Mouse (Mus musculus) adrenal gland, adult (tissue): ENCODE measurements around the gene Hspb8.

ENCODE experiments used
- DNase-seq, 2 experiments: peaks; one replicate each; pipeline ENCODE4 v3.0.0; 2022 to 2023; ENCODE audit warnings: low spot score in 1 of 2; ENCODE audit not compliant: inconsistent age in 2 of 2

The Hspb8 gene

DNA sequence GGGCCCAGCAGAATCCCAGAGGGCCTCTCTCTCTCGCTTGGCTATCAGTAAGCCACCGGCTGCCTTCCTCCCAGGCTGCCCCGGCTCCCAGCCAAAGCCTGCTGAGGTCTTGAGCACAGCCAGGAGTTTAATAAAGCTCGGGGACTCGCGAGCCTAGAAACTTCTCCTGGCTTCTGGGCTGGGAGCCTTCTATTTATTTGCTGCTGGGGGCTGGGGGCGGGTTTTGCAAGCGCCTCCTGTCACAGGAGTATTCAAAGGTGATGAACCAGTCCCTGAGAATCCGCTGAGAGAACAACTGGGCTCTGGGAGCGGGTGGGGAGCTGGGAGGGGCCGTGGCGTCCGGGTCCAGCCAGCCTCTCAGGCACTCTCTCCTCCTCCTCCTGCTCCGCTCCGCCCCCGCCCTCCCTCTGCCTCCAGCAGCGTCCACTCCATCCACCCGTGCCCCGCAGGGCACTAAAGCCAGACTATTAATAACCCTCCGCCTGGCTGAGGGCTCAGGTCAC lies at the start of gene Hspb8:
Hspb8 (minus strand) TSS at position 166 of the 503 bp plus-strand sequence.
- peak; percentile 91 to 97 for DNase-seq

DNA sequence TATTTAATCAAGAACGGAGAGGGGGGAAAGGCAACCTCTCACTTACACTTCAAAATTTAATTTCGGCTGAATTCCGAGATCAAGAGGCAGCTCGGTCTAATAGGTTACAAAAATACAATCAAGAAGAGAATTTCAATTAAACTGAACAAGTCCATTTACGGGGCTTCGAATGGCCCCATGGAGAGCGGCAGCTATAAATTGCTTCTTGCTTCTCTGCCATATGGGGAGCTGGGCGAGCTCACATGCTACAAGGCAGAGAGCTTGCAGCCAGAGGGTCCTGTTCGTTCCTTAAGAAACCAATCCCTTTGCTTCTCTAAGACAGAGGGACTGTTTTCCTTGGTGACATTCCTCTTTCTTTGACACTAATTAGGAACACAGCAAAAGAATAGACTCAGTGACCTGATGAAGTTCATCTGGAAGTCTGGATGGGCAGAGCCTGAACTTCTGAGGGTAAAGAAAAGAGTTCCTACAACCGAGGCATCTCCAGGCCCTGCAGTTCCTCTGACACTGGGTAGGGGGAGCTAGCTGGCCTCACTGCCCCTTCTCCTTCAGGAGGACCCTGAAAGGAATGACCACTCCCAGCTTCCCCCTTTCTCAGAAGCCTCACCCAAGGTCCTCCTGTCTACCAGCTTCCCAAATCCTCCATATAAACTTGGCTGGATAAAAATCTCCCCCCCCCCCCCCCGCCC lies 38.8 kb upstream of the Hspb8 start:
- DNase-seq: no peak

GRCm38 (mm10) chr5:116459970-116460369 lies 37.3 kb upstream of the Hspb8 start:
- DNase-seq: no peak

DNA sequence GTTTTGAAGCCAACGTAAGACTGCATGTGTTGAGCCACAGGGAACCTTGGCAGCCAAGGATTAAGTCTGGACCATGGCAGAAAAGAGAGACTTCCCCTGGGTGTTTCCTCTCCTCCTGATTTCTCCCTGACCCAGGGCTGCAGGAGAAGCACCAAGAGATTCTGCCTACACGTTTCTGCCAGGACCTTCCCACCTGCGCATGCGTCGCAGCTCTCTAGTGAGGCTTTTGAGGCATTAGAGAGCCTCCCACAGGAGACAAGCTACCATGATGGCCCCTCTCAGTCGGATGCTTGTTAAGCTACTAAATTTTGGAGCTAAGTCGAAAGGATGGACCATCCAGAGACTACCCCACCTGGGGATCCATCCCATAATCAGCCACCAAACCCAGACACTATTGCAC lies 35.1 kb upstream of the Hspb8 start:
- DNase-seq: no peak

DNA sequence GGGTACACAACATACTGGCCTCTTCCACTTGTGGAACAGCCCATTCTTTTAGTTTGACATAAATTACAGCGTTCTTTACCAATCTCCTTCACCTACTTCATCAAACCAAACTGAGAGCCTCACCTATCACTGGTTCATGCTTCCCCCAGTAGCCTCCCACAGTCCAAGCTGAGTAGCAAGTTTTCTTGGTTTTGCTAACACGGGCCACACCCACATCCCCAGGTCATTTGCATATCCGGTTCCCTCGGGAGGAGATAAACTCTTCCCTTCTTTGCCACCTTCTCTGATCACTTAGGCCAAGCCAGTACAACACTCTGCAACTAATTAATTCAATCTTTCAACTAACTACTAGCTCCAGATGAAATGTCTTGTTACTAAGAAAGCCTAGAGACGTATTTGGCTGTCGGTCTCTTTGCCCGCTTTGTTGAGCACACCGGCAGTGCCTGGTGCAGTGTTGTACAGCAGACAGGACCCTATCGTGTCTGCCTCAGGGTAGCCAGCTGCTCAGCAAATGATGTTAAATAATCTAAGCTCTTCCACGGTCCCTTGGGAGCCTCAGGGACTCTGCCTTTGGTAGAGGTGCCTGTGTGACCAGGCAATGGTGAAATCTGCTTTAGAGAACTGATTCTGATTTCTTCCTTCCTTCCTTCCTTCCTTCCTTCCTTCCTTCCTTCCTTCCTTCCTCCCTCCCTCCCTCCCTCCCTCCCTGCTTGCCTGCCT lies 34.3 kb upstream of the Hspb8 start:
- DNase-seq: peak in 1 of 2 experiments; percentile 16

GRCm38 (mm10) chr5:116453401-116453851 lies 30.8 kb upstream of the Hspb8 start:
- DNase-seq: peak; percentile 81 to 92

GRCm38 (mm10) chr5:116450901-116451300 lies 28.2 kb upstream of the Hspb8 start:
- peak; percentile 80 to 88 for DNase-seq

DNA sequence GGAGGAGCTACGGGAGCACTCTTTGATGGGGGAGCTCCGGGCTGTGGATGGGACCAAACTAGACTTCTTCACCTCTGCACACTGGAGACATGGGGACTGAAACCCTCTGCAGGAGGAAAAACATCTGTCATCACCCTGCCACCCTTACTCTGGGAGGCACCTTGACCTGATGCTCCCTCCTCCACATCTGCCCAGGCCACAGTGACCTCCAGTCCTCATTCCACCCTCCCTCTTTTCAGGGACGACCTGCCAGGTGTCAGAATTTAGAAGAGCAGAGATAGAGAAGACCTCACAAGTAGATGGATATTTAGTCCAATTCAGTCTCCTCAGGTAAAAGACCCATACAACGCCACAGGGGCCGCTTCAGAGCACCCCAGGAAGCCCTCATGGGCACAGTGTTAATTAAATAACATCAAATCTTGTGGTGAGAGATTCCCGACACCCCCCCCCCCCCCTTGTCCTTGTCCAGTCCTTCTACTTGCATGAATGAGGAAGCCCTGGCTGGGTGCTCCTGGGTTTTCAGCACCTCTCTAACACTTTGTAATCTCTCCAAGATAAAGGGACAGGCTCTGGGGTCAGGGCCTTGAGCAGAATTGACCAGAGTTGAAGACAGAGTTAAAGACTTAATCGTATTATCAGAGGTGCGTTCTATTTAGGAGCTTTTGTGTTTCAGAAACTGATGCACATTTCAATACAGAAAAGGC lies 27.0 kb upstream of the Hspb8 start:
- DNase-seq: peak in 1 of 2 experiments; percentile 44

- peak in 1 of 2 experiments; percentile 21 for DNase-seq
These were observed 25.9 kb upstream of the Hspb8 start for GRCm38 (mm10) chr5:116448409-116449191.

DNA sequence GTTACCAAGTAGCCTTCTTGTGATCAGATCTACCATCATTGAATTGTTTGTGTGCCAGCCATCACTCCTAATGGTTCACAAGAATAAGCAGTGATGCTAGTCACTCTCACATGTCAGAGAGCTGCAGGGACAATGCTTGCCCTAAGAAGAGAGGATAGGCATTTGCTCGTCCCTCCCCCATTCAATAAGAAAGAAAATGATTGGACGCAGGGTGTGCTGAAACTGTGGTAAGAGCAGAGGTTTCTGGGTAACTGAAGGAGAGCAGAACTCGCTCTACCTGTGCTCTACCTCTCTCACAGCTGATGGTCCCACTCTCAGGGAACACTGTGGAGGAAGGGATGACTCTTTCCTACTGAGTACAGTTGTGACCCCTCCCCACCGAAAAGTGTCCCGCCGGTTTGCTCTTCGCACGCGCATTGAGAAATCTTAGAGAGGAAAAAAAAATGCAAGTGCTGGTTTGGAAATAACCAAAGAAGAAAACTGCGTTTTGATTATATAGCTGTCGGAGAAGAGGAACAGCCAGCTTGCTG lies 25.2 kb upstream of the Hspb8 start:
- DNase-seq: peak in 1 of 2 experiments; percentile 15

DNA sequence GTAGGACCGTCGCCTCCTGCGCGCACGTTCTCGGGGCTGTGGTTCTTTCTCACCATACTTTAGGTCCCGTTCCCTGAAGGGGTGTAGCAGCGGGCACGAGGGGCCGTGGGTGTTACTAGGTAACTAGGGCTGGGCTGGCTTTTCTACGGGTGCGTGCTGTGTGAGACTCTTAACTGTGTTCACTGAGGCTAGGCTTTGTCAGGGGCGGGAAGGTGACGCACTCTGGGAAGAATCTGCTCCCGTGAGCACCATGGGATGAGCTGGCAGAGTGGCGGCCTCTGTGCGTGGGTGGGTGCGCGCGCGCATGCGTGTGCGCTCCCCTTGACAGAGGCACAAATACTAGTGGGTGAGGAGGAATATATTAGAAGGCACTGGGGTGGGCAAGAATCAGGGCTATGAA lies 23.9 kb upstream of the Hspb8 start:
- DNase-seq: no peak

GRCm38 (mm10) chr5:116445634-116446367 lies 23.1 kb upstream of the Hspb8 start:
- DNase-seq: peak in 1 of 2 experiments; percentile 19

GRCm38 (mm10) chr5:116444517-116444916 lies 21.9 kb upstream of the Hspb8 start:
- DNase-seq: no peak

DNA sequence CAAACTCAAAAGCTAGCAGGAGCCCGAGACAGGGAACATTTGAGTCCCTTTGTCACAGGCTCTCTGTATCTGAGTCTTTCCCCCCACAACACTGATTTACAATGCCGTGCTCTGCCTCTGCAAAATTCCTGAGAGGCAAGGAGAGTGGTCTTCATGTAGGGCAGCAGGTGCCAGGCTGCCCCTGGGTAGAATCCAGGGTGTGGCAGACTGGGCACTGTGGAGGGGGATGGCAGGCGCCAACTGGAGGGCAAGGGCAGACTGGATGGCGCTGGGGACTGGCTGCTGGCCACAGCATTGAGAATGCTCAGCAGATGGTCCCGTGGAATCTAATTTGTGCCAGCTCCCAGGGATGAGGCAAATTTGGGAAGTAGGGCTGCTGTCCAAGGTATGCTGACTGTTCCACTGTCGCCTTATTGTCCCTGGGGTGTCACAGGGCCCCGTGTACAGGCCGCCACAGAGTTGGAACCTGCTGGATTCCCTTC lies 20.8 kb upstream of the Hspb8 start:
- no peak for DNase-seq

DNA sequence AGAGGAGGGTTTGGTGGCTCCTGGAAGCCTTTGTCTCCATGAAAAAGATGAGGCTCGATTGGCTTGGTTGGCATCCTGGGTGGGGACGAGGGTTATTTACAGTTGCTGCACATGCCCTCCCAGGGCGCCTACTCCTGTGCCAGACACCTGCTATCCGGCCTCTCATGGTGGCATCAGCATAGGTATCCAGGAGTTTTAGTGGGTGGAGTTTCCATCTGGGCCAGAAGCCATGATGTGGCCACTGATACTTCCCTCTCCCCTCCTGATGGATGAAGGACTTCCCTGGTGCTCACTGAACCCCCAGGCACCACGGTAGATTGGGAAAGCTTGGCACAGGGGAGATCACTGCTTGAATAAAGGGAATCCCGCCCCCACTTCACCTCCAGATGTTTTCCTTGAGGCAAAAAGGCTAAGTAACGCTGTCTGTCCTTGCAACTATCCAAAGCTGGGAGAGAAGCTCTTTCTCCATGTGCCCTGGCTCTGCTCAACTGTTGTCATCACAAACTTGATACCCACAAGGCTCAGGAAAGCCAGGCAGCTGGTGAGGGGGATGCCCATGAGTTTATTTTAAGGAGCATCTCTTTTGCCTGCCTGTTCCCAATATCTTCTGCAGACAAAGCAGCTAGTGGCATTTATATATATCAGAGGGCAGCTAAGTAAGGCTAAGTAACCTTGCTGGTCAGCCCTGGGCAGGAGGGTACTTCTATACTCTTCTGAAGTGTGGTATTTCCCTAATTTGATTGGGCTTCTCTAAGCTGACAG lies 20.2 kb upstream of the Hspb8 start:
- DNase-seq: no peak

GRCm38 (mm10) chr5:116440251-116440650 lies 17.6 kb upstream of the Hspb8 start:
- DNase-seq: no peak

DNA sequence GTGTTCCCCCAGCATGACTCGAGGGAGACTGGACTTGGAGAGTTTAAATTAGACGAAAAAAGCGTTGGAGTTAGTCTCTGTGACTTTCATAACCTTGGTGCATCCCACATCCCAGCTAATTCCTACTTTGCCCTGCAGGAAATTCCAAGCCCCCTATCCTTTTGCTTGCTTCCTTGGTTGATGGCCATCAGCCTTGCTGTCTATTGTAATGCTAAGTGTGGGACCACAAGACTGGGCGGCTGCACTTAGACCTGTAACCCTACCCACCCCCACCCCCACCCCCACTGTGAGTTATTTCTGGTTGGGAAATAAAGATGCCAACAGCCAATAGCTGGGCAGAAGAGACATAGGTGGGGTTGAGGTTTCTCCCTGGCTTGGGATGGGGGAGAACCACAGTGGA lies 15.7 kb upstream of the Hspb8 start:
- DNase-seq: no peak

DNA sequence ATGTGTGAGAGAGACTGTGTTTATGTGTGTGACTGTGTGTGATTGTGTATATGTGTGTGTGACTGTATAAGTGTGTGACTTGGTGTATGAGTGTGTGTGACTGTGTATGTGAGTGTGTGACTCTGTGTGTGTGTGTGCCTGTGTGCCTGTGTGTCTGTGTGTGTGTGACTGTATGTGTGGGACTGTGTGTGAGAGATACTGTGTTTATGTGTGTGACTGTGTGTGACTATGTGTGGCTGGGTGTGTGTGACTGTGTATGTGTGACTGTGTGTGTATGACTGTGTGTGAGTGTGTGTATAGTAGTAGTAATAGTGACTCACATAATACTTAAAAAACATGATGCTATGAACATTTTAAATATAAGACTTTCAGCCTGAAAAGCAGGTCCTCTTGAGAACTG lies 13.5 kb upstream of the Hspb8 start:
- DNase-seq: no peak
